Mouse (Mus musculus) 3134 (cell line): Measurements from ENCODE around the gene Fam120c.
"Not testable (repeated sequence)": the region's sequence is repeated elsewhere in the genome, so short reads cannot be mapped to it uniquely, and the experiment has no call there.

Experiments used
- DNase-seq: peaks from one replicate; pipeline ENCODE4 v3.0.0-alpha.2; 2011; ENCODE audit warnings: low spot score; ENCODE audit not compliant: insufficient read length; ENCODE audit errors: extremely low read depth

Gene Fam120c

DNA sequence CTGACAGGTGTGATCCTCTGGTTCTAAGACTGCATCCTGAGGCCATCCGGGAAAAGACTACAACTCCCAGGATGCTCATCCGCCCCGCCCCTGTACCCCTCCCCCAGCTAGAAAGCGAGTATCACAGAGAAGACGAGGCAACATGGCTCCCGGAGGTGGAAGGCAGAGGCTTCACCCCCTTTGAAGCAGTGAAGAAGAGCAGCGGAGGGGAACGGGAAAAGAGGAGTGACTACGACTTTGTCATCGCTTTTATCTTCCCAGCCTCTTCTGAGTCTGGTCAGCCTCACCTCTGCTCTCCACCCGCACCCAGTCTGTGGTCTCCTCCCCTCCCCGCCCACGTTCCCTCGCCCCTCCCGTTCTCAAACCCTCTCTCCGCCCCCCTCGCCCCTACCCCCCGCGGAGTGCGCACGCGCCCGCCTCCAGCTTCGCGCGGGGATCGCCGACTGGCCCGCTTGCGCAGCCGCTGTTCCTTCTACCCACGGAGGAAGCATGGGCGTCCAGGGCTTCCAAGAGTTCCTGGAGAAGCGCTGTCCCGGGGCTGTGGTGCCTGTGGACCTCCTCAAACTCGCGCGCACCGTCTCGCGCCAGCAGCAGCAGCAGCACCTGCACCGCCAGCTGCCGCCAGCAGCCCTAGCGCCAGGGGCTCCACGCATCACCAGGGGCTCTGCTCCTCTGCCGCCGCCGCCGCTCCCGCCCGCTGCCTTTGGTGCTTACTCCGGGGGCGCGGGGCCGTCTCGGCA lies at the start of gene Fam120c:
Gene Fam120c (plus strand): TSS at position 415 of the 740 bp plus-strand sequence.
- peak; percentile 88 for DNase-seq

DNA sequence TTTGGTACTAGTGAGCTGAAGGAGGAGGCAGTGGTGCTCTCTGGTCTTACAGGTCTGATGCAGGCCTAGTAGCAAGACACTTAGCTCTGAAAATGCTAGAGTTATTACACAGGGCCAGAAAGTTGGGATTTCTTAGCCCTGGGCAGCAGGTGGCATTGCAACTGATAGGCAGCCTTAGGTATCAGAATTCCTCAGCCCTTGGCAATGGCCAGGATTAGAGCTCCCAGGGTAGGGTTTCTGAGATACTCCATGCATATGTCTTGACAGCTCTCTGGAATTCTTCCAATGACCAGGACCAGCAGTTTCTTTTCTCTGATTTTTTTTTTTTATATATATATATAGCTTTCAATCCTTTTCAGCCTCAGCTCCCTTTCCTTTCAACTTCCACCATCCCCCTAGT lies 45.6 kb upstream of the Fam120c start:
- DNase-seq: no peak

DNA sequence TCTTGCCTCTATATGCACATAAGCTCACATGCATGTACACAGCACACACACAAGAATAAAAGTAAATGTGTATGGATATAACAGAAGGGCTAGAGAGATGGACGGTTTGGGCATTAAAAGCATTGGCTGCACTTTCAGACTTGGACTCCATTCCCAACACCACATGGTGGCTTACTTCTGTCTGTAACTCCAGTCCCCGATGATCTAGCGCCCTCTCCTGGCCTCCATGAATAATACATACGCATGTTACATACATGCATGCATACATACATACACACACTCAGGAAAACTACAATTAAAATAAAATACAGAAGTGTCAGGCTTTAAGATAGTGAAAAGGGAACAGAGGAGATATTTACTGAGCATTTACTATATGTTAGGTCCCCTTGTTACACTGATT lies 30.2 kb upstream of the Fam120c start:
- no peak for DNase-seq

DNA sequence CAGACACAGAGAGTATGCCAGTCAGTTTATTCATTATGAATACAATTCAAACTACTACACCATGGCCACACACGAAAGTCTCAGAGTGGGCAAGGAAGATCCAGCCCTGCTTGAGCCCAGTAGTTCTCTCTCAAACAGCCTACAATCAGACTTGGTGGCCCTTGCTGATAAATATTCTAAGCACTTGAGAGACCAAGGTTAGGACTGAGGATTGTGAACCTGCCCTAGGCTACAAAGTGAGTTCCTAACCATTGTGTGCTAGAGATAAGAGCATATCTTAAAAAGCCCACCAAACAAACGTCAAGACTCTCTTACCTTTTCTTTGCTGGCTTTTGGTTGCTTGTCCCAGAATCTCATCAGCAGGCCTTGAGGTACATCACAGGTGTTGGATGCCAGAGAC lies 10.4 kb upstream of the Fam120c start:
- DNase-seq: no peak

DNA sequence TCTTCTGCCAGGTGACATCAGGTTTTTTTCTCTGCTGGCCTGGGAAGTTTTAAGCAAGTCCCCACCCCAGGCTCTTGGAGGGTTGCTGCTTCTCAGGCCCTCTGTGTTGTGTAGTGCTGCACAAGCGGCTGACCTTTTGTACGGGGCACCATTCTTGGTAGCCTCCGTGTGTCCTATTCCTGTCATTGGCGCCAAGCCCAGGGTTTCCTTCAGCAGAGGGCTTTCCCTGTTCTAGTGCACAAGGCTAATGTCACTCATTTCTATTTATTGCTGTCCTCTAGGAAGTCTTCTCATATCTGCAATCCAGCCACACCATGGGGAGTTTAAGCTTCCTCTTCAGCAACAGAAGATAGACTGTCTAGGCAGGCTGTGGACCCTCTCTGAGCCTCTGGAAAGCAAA lies 6.2 kb upstream of the Fam120c start:
- DNase-seq: no peak

DNA sequence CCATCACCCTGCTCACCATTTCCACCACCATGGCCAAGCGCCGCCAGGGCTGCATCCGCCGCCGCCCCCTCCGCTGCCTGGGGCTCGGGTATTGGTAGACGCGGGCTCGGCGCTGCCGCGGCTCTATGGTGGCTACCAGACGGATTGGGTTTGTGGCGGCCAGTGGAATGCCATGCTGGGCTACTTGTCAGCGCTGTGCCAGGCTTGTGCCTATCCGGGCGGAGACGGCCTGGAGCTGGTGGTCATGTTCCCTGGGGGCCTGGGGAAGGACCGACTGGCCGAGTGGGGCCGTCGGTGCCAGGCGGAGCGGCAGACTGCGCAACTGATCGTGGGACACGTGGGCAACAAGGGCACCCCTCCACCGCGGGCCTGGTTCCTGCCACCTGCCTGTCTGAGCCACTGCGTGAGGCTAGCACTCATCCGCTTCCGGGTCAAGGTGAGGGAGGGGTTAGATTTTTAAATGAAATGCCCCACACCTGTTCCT lies 568 bp downstream of the Fam120c start:
- peak; percentile 73 for DNase-seq

DNA sequence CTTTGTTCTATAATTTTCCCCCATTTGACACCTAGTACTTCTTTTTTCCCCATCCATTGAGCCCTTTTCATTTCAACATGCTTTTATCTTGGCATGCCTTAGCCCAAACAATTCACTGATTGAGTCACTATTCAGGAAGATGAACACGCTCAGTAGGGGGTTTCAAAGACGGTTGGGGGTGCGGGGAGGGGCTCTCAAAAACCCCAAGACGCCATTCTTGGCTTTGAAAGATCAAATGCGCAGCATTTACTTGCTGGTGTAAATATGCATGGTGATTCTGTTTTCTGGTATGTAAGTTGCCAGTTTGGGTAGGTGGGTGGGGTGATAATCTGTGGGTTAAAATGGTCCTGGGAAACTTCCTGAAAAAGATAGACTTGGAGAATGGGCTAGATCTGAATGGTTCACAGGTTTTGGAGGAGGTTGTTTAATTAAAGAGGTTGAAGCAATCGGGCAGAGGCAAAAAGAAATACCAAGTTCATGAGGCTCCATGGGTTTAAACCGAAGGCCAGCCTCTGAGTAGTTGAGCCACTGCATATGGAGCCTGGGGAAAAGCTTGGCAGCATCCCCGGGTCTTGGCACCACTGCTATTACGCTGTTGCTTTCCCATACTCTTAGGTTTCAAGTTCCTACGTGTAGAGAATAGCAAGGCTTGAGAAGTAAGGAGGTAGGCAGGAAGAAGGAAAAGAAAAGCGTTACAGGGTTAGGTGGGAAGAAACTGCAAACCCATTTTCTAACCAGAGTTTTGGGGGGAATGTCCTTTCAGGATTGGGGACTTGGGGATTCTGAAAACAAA lies 1.6 kb downstream of the Fam120c start:
- DNase-seq: peak; percentile 1

DNA sequence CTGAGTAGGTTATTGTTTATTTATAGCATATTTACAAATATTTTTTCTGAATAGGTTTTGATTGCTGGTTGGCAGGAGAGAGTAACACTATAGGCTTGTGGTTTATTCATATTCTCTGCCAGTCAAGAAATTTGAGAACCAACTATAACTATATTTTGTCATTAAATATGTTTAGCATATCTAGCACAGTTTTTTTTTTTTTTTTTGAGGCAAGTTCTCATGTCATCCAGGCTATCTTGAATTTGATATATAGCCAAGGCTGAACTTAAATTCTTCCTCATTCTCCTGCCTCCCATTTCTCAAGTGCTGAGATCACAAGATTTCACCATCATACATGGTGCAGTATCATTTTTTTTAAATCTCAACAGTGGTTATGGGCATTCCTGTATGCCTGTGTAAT lies 3.3 kb downstream of the Fam120c start:
- DNase-seq: no peak

DNA sequence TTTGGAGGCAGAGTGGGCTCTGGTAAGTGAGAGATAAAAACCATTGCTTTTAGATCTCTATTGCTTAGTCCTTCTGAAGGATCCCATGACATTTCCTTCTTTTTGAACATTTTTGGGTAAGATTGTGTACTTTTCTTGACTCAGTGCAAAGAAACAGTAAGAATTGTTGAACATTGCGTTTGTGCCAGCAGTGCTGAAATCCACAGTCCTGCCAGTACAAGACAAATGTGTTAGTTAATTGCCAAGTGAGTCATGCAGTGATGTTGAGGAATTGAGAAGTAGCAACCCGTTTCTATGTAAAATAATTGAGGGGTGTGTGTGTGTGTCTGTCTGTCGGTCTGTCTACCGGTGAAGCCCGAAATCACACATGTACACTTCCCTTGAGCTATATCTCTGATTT lies 5.3 kb downstream of the Fam120c start:
- DNase-seq: no peak

DNA sequence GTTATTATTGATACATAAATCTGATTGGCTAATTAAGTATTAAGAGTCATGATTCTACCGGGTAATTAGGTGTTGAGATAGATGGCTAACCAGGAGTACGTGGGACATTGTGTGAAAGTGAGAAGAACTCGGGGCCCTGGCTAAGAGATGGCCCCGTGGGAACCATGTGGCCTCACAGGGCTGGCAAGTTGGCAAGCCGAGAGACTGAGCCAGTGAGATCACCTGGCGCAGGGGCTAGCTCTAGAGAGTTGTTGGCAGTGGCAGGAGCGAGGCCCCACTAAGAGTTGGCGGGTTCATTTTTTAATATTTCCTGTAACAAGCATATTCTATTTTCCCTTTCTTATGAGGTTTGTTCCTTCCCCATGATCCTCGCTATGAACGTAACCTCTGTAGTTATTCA lies 74.8 kb downstream of the Fam120c start:
- DNase-seq: no peak

DNA sequence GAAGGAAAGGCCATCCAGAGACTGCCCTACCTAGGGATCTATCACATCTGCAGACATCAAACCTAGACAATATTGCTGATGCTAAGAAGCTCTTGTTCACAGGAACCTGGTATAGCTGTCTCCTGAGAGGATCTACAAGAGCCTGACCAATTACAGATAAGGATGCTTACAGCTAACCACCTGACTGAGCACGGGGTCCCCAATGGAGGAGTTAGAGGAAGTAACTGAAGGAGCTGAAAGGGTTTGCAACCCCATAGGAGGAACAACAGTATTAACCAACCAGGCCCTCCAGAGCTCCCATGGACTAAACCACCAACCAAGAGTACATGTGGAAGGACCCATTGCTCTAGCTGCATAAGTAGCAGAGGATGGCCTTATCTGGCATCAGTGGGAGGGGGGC lies 76.8 kb downstream of the Fam120c start:
- DNase-seq: no peak

DNA sequence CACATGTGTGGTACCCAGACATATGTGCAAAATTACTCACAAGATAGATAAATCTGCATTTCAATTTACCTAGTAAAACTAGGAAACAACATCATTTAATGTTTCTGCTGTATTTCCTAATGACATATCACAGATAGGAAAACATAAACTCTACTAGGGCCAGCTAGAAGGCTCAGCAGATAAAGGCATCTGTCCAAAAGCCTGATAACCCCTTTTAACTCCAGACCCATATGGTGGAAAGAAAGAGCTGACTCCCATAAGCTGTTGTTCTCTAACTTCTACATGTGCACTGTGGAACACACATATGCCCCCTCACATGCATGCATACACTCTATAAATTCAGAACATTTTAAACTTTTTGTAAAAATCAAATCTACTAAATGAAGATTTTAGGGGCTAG lies 99.7 kb downstream of the Fam120c start:
- no peak for DNase-seq

DNA sequence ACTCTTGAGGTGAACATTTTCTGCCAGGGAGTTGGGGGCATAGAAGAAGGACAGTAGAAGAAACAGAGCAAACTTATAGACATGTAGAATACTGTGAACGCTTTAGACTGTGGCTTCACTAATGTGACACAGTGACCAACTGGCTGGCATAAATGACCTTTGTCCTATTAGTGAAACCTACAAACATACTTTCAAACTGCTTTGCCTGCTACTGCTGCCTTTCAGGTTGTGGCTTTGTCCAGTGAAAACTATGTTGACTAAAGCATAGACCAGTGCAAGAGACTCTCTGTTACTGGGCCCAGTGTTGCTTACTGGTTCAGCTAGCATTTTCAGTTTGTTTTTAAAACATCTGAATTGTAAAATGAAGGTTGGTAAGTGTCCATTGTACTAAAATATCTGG lies 100.2 kb downstream of the Fam120c start:
- DNase-seq: no peak

DNA sequence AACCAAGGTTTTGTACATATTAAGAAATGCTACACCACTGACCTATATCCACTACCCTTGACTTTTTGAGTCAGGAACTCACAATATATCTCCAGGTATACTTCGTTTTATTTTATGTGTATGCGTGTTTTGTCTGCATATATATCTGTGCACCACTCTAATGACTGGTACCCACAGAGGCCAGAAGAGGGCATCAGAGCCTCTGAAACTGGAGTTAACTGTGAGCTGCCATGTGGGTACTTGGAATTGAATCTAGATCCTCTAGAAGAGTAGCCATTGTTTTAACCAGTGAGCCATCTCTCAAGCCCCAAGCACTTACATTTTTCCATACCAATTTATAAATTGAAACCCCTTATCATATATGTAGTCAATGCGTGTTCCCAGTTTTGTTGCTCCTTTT lies 144.2 kb downstream of the Fam120c start:
- no peak for DNase-seq

DNA sequence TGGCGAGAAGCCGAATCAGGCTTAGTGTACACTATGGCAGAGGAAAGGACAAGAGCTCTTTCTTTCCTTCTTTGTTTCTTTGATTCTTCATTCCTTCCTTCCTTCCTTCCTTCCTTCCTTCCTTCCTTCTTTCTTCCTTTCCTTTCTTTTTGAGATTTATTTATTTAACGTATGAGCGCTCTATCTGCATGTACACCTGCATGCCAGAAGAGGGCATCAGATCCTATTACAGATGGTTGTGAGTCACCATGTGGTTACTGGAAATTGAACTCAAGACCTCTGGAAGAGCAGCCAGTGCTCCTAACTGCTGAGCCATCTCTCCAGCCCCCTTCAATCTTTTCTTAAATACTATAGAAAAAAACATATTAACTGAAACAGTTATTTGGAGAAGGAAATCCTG lies 149.3 kb downstream of the Fam120c start:
- DNase-seq: not testable (repeated sequence)

DNA sequence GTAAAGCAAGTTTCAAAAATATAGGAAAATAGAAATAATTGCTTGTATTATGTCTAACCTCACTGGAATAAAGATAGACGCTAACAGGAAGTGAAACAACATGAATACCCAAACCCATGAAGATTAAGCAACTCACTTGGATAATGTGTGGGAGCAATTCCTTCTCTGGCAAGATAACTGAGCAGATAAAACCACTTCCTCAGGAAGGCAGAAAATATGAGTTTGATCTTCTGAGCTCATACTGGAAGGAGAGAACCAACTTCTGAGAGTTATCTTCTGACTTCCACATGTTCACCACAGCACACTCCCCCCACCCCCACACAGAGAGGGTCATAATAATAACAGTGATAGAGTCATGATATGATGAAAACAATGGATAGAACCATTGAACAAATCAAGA lies 152.6 kb downstream of the Fam120c start:
- DNase-seq: no peak

DNA sequence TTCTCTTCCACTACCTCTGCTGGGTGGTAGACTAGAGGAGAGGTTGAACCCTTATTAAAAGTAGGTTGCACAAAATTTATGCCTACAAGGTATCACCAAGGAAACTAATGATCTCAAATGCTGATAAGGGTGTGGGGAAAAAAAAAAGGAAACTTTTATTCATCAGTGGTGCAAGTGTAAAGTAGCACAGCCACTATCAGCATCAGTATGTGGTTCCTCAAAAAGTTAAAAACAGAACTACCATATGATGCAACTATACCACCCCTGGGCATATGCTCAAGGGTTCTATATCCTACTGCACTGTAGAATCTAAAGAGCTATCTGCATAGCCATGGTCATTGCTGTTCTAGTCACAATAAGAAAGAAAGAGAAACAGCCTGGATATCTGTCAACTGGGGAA lies 164.6 kb downstream of the Fam120c start:
- DNase-seq: no peak

DNA sequence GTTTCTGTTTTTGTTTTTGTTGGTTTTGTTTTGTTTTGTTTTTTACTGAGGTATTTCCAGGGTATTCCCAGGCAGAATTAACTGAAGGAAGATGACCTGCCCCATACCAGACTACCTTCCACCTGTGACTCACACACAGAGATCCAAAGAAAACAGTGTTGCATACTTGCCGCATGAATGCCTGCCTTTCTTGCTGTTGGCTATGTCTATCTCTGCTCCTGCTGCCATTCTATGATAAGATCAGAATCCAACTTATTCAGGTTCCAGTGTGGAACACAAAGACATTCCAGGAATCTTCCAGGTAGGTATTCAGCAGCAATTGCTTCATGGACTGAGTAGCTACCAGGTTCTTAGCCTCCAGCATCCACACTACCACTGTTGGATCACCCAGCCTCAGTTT lies 165.9 kb downstream of the Fam120c start:
- no peak for DNase-seq

DNA sequence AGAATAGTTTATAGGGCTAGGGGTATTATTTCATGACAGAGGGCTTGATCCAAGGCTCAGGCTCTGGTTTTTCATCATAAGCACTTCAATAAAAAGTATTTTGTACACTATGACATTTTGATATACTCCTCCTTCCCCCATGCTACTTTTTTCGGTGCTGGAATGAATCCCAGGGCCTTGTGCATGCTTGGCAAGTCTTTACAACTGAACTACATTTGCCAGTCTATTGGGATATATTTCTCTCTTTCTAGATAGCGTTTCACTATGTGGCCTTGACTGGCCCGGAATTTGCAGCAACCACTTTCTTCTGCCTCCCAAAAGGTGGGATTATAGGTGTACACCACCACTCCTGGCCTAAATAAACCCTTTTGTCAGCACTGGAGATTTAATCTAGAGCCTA lies 169.1 kb downstream of the Fam120c start:
- no peak for DNase-seq

DNA sequence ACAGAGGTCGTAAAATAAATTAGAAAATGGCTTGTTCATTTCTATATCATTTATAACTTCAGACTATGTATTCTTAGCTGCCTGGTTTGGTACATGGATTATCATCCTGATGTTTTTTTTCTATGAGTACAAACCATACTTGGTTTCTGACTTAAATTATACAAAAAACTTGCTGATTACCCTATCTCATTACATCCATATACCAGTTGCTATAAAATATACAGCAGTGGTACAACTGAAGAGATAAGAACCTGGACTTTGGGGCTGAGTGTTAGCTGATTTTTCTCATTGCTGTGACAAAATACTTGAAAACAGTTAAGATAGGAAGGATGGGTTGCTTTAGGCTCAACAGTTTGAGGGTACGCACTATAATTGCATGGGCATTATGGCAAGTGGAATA lies 169.7 kb downstream of the Fam120c start:
- DNase-seq: no peak

DNA sequence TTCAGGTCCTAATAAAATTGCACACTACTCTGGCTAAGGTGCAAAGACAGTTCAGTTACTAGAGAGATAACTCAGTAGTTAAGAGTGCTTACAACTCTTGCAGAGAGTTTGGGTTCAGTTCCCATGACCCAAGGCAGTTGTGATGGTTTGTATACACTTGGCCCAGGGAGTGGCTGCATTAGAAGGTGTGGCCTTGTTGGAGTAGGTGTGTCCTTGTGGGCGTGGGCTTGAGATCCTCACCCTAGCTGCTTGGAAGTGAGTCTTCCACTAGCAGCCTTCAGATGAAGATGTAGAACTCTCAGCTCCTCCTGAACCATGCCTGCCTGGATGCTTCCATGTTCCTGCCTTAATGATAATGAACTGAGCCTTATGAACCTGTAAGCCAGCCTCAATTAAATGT lies 174.2 kb downstream of the Fam120c start:
- DNase-seq: no peak

DNA sequence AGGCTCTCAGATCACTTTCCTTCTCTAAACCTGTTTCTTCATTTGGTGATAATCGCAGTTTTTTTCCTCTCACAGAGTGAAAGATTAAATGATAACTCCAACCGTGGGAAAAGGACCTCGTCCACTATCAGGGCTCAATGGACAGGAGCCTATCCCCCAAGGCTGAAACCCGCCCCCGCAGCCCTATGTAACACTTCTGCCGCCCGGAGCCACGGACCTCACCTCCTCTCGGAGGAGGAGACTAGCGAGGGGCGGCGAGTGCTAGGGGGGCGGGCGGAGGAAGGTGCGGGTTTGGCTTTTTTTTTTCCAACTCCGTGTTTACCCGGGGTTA lies 176.1 kb downstream of the Fam120c start:
- no peak for DNase-seq
